9 mouse cellular contexts compared by ENCODE assay signal in genomic region chr17:80899513-80900199, GRCm38 (mm10). TPM values are rescaled to one million over a fixed set of nuclear protein-coding genes. Genes with fewer than 3 reads are reported as not detected.
DNase-seq lines count a peak whose midpoint lies in the region; ATAC-seq and TF ChIP-seq lines count a peak whose summit lies in the region.
"Had no signal": no experiment of that assay in that cellular context is flagged by ENCODE, and none has a peak within 500 bp of the region (broad histone marks: within the 10 kb centered on the region; RNA-seq: fewer than 3 reads in every experiment).

No protein-coding gene starts in this region.

- TF ChIP-seq CTCF in forebrain, postnatal 0 days (IDR thresholded peaks at IDR 0.05; ENCODE audit: low read depth), result no peak
- TF ChIP-seq CTCF in layer of hippocampus, adult 2 months (conservative IDR thresholded peaks at IDR 0.05), result no peak

- ATAC-seq in forebrain, postnatal 0 days, result peak; percentile 69
- peak; percentile 61 for ATAC-seq in midbrain, embryonic 12.5 days (ENCODE audit: low FRiP score, low read depth)

- 21% methylated on average over 9 of the region's 9 CpGs for WGBS in forebrain, postnatal 0 days
- WGBS in midbrain, embryonic 12.5 days, result 56% methylated on average over 9 of the region's 9 CpGs

- no peaks in the 10 kb centered on the region for H3K27me3 ChIP-seq in forebrain, postnatal 0 days (ENCODE audit: insufficient read depth, low read length)
- H3K27me3 ChIP-seq in midbrain, embryonic 12.5 days, result no peaks in the 10 kb centered on the region
- H3K27me3 ChIP-seq: liver, embryonic 13.5 days had no signal

- H3K27ac ChIP-seq in forebrain, postnatal 0 days (ENCODE audit: low read depth, low read length), result no peak overlapping the region
- no peak overlapping the region for H3K27ac ChIP-seq in midbrain, embryonic 12.5 days (replicated peaks)
- no peak overlapping the region for H3K27ac ChIP-seq in layer of hippocampus, adult 2 months
- H3K27ac ChIP-seq: liver, embryonic 13.5 days had no signal

- peaks cover 14% of the 10 kb centered on the region; the same call in 1 of the 2 replicates for H3K4me1 ChIP-seq in forebrain, postnatal 0 days (ENCODE audit: insufficient read depth)
- peaks cover 26% of the 10 kb centered on the region for H3K4me1 ChIP-seq in midbrain, embryonic 12.5 days
- H3K4me1 ChIP-seq: liver, embryonic 13.5 days had no signal

- H3K4me3 ChIP-seq in forebrain, postnatal 0 days (ENCODE audit: low read depth, low read length), result no peak overlapping the region
- H3K4me3 ChIP-seq in midbrain, embryonic 12.5 days, result no peak overlapping the region
- H3K4me3 ChIP-seq in layer of hippocampus, adult 2 months, result no peak overlapping the region
- H3K4me3 ChIP-seq: liver, embryonic 13.5 days had no signal

- no peaks in the 10 kb centered on the region for H3K36me3 ChIP-seq in forebrain, postnatal 0 days (ENCODE audit: insufficient read depth)
- no peaks in the 10 kb centered on the region for H3K36me3 ChIP-seq in midbrain, embryonic 12.5 days
- H3K36me3 ChIP-seq: liver, embryonic 13.5 days had no signal

- no peak overlapping the region for H3K4me2 ChIP-seq in forebrain, postnatal 0 days (ENCODE audit: low read depth)
- no peak overlapping the region for H3K4me2 ChIP-seq in midbrain, embryonic 12.5 days (replicated peaks)
- H3K4me2 ChIP-seq: liver, embryonic 13.5 days had no signal

- no peaks in the 10 kb centered on the region for H3K9me3 ChIP-seq in forebrain, postnatal 0 days (ENCODE audit: low read length)
- H3K9me3 ChIP-seq in midbrain, embryonic 12.5 days, result no peaks in the 10 kb centered on the region
- H3K9me3 ChIP-seq: liver, embryonic 13.5 days had no signal

- peak; percentile 62 for DNase-seq in retina, postnatal 1 day
- no peak for DNase-seq in retina, embryonic 14.5 days (ENCODE audit: low spot score)
- DNase-seq in forebrain, postnatal 0 days, result peak; percentile 79
- peak; percentile 47 to 58 for DNase-seq in kidney, adult 8-10 months
- DNase-seq in spleen, postnatal 10 days (ENCODE audit: low spot score in 2 of 2), result no peak
- no peak for DNase-seq in layer of hippocampus, adult 2 months (ENCODE audit: low spot score in 2 of 2)
- no peak for DNase-seq in right cerebral cortex, postnatal 25 days
- DNase-seq: liver, embryonic 13.5 days had no signal

- H3K9ac ChIP-seq in forebrain, postnatal 0 days, result no peak overlapping the region
- H3K9ac ChIP-seq in midbrain, embryonic 12.5 days (replicated peaks), result no peak overlapping the region
- H3K9ac ChIP-seq: liver, embryonic 13.5 days had no signal

RNA-seq across cellular contexts. Expression of gene Tmem178, which starts 44.8 kb away (rescaled TPM):
- total RNA-seq in forebrain, postnatal 0 days (2014; rRNA removed), result 33.3 and 35.2 TPM in 2 replicates
- 34.0 and 34.6 TPM in 2 replicates for polyA plus RNA-seq in forebrain, postnatal 0 days (2015; fragmentation: Nextera tagmentation; extraction: Ambion mirVana)
- 23.4 and 23.5 TPM in 2 replicates for polyA plus RNA-seq in midbrain, embryonic 12.5 days (2016; fragmentation: Nextera tagmentation; extraction: Ambion mirVana)
- total RNA-seq in layer of hippocampus, adult 2 months (2021), result 100 to 1,000 TPM; 101 to 111 TPM

Comparison
In these comparisons a context has a peak if more than half of its experiments do, and no peak if none do; other contexts are left out.
1. DNase-seq: peak in retina, postnatal 1 day (single experiment), forebrain, postnatal 0 days (single experiment) and kidney, adult 8-10 months (2 of 2); none in retina, embryonic 14.5 days (single experiment), spleen, postnatal 10 days (0 of 2), layer of hippocampus, adult 2 months (0 of 2) and right cerebral cortex, postnatal 25 days (single experiment).